Mouse (Mus musculus) cortical plate, adult 2 months (tissue): ENCODE results near the gene Kcnk7. TPM values are rescaled to one million over a fixed set of nuclear protein-coding genes. Genes with fewer than 3 reads are reported as not detected.
A peak's percentile ranks its signal among the peaks of the same experiment; 100 is the strongest.
"Not testable (repeated sequence)": the region's sequence is repeated elsewhere in the genome, so short reads cannot be mapped to it uniquely, and the experiment has no call there.

Source experiments
- H3K27ac ChIP-seq: fragments of 200-500 bp; 2 replicates; pipeline ENCODE4 v1.5.1; 2012; ENCODE audit warnings: low read length, control low read depth, inconsistent platforms; ENCODE audit not compliant: insufficient read depth
- H3K4me1 ChIP-seq: fragments of 200-500 bp; 2 replicates; pipeline ENCODE4 v1.6.1; 2011; ENCODE audit warnings: low read length; ENCODE audit not compliant: control insufficient read depth, insufficient read depth
- H3K4me3 ChIP-seq: fragments of 200-500 bp; 2 replicates; pipeline ENCODE4 v1.5.1; 2011; ENCODE audit warnings: mild to moderate bottlenecking, low read length, control low read depth; ENCODE audit not compliant: insufficient read depth
- CTCF ChIP-seq: fragments of 200-500 bp; IDR thresholded peaks from 2 replicates; pipeline ENCODE4 v1.5.1; 2011; ENCODE audit warnings: mild to moderate bottlenecking, control low read depth, low read length; ENCODE audit not compliant: insufficient read depth; ENCODE audit errors: extremely low read depth
- POLR2A ChIP-seq: fragments of 200-500 bp; IDR thresholded peaks from 2 replicates; pipeline ENCODE4 v1.6.1; 2011; ENCODE audit warnings: mild to moderate bottlenecking, low read length, control low read depth; ENCODE audit not compliant: insufficient read depth; ENCODE audit errors: extremely low read depth
- polyA plus RNA-seq: library from polyadenylated mRNA; depleted of rRNA; stranded (reverse); fragments of >200 nt; gene quantifications from 2 replicates; pipeline ENCODE4 v1.2.3, GENCODE M21; 2012

Gene Kcnk7
- polyA plus RNA-seq, 1 experiment = 0.23 TPM

GRCm38 (mm10) chr19:5668372-5668771 is 35.8 kb upstream of the Kcnk7 start:
- Histone ChIP-seq H3K4me3 (no peak overlapping the region), H3K4me1 (no peaks in the 10 kb centered on the region), H3K27ac (no peak overlapping the region)
- TF ChIP-seq CTCF (no peak), POLR2A (no peak)

GRCm38 (mm10) chr19:5680432-5680831 is 23.7 kb upstream of the Kcnk7 start:
- no peak for TF ChIP-seq POLR2A
- TF ChIP-seq CTCF = no peak
- Histone ChIP-seq H3K27ac (no peak overlapping the region), H3K4me3 (no peak overlapping the region), H3K4me1 (no peaks in the 10 kb centered on the region)

- no peak for TF ChIP-seq POLR2A
- TF ChIP-seq CTCF = no peak
- Histone ChIP-seq H3K4me1 (peaks cover 2% of the 10 kb centered on the region), H3K27ac (no peak overlapping the region), H3K4me3 (no peak overlapping the region)
Observed at GRCm38 (mm10) chr19:5684236-5684635, 19.9 kb upstream of the Kcnk7 start.

GRCm38 (mm10) chr19:5684985-5685384 is 19.2 kb upstream of the Kcnk7 start:
- Histone ChIP-seq H3K4me1 (peaks cover 2% of the 10 kb centered on the region), H3K4me3 (no peak overlapping the region), H3K27ac (no peak overlapping the region)
- no peak for TF ChIP-seq CTCF
- TF ChIP-seq POLR2A = no peak

GRCm38 (mm10) chr19:5685431-5685830 is 18.7 kb upstream of the Kcnk7 start:
- Histone ChIP-seq H3K27ac (no peak overlapping the region), H3K4me1 (peaks cover 2% of the 10 kb centered on the region), H3K4me3 (no peak overlapping the region)
- TF ChIP-seq CTCF (no peak), POLR2A (no peak)

GRCm38 (mm10) chr19:5685861-5686260 is 18.3 kb upstream of the Kcnk7 start:
- H3K27ac ChIP-seq = no peak overlapping the region
- TF ChIP-seq CTCF (no peak), POLR2A (no peak)
- H3K4me1 ChIP-seq = peaks cover 2% of the 10 kb centered on the region
- H3K4me3 ChIP-seq = no peak overlapping the region

GRCm38 (mm10) chr19:5686437-5686836 is 17.7 kb upstream of the Kcnk7 start:
- TF ChIP-seq POLR2A (no peak), CTCF (no peak)
- Histone ChIP-seq H3K4me1 (peaks cover 5% of the 10 kb centered on the region), H3K4me3 (no peak overlapping the region), H3K27ac (no peak overlapping the region)

- H3K4me1 ChIP-seq, H3K27ac ChIP-seq, H3K4me3 ChIP-seq: not testable (repeated sequence)
Observed at GRCm38 (mm10) chr19:5686954-5687353, 17.2 kb upstream of the Kcnk7 start.

GRCm38 (mm10) chr19:5687738-5688137 is 16.4 kb upstream of the Kcnk7 start:
- TF ChIP-seq CTCF (no peak), POLR2A (no peak)
- H3K27ac ChIP-seq = no peak overlapping the region
- peak overlapping the region; percentile 83 for H3K4me3 ChIP-seq
- H3K4me1 ChIP-seq = peaks cover 9% of the 10 kb centered on the region

- peak within 1 kb of the TSS; percentile 82 for H3K27ac ChIP-seq
- peak within 1 kb of the TSS; percentile 83 for H3K4me3 ChIP-seq
- peaks cover 9% of the 10 kb centered on the region for H3K4me1 ChIP-seq
- TF ChIP-seq CTCF = no peak
- TF ChIP-seq POLR2A = peak; percentile 39; the same call in 1 of the 2 replicates
Observed at GRCm38 (mm10) chr19:5688200-5689087, 15.7 kb upstream of the Kcnk7 start, which contains the start of the genes Map3k11 and Pcnx3. Gene Map3k11 (plus strand): TSS chr19:5688742. Gene Pcnx3 (minus strand): TSS chr19:5688908.

GRCm38 (mm10) chr19:5689088-5689428 is 15.1 kb upstream of the Kcnk7 start:
- Histone ChIP-seq H3K4me1 (peaks cover 9% of the 10 kb centered on the region), H3K27ac (peak overlapping the region; percentile 82), H3K4me3 (peak overlapping the region; percentile 83)
- TF ChIP-seq POLR2A (no peak), CTCF (no peak)
